Mouse (Mus musculus) limb, embryonic 11.5 days (tissue): ENCODE results near the gene Brwd1. TPM values are rescaled to one million over a fixed set of nuclear protein-coding genes. Genes with fewer than 3 reads are reported as not detected.

ENCODE experiments used
- microRNA-seq: library from miRNA; unstranded; fragments of <30 nt; microRNA quantifications from one replicate; pipeline ENCODE4, GENCODE M21; 2016
- polyA plus RNA-seq: library from polyadenylated mRNA; unstranded; fragments of >200 nt; fragmentation: Nextera tagmentation; extraction: Ambion mirVana; gene quantifications from 2 replicates; pipeline ENCODE4 v1.2.1, GENCODE M21; 2014

Brwd1 gene
- polyA plus RNA-seq, 1 experiment from 2014 or later: 157 TPM

Small RNA genes within 50 kb of the gene (microRNA-seq; reads per million reads assigned to microRNA genes)
- not detected for gene Gm27833

Other genes starting within 250 kb of the Brwd1 start
- gene Psmg1, start 91.6 kb downstream of the Brwd1 start, polyA plus RNA-seq: 125 and 137 TPM in 2 replicates
- gene Hmgn1, start 45.2 kb upstream of the Brwd1 start, polyA plus RNA-seq: 1,125 and 1,150 TPM in 2 replicates
- gene Wrb, start 62.9 kb upstream of the Brwd1 start, polyA plus RNA-seq: 74.0 and 75.7 TPM in 2 replicates
- 1.1 and 1.3 TPM in 2 replicates for gene Lca5l, start 109.7 kb upstream of the Brwd1 start, polyA plus RNA-seq
- 1.5 and 1.9 TPM in 2 replicates for gene Sh3bgr, start 117.9 kb upstream of the Brwd1 start, polyA plus RNA-seq
- 0.20 and 0.40 TPM in 2 replicates for gene B3galt5, start 153.3 kb upstream of the Brwd1 start, polyA plus RNA-seq